Comparison of ENCODE assay signal across 8 mouse cellular contexts in the genomic region with DNA sequence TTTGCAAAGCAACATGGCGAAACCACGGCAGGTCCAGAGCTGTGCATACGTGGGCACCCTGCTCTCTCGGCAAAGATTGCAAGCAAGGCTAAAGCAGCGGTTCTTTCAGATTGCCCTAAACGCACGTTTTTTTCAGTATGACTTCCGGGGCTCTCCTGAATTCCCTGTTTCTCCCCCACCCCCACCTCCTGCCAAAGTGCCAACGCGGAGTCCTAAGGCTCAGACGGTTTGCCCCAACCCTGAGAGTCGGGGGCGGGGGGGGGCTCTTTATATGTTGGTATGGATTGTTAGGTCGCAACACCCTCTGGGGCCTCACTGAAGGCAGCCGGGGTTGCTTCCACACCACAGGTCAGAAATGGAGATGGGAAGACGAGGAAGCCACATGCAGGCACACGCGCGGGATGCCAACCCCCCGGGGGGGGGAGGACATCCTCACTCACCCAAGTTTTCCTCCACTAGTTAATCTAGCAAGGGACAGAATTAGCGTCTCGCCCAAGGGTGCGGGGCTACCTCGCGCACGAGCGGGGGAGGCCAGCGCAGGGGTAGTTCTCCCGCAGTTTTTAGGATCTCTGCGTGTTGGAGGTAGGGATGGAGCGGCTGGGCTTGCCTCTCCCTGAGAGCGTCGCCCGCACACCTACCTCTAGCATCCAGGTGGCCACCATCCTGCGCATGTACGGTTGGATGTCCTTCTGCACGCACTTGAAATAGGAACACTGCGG. TPM values are rescaled to one million over a fixed set of nuclear protein-coding genes. Genes with fewer than 3 reads are reported as not detected.
DNase-seq lines count a peak whose midpoint lies in the region.

No protein-coding gene starts in this region.

- peak; percentile 52 to 62 for DNase-seq in cerebellum, postnatal 14 days
- DNase-seq in cerebellum, adult 8-10 months = no peak
- peak; percentile 36 to 42 for DNase-seq in B cell, adult 2 months
- DNase-seq in embryo, embryonic 11 days = peak; percentile 63
- peak; percentile 55 to 59 for DNase-seq in heart, postnatal 10 days
- DNase-seq in liver = peak; percentile 19
- DNase-seq in neural tube, embryonic 10.5 days (ENCODE audit: extremely low spot score, low spot score) = peak; percentile 67
- DNase-seq in spleen, postnatal 14 days (ENCODE audit: low spot score in 2 of 2) = no peak

- intact Hi-C loops in heart, postnatal 10 days (cut with DNase I) = loop anchor here (2.0 to 5.0 kb wide), 2 partner anchors 227 to 297 kb away; a partner anchor contains a TSS

RNA-seq across cellular contexts. Expression of a gene that starts 1.9 kb away (rescaled TPM):
- 100 to 1,000 TPM; 270 to 328 TPM for total RNA-seq in heart, postnatal 10 days (2021)

RNA-seq across cellular contexts. Expression of a gene that starts 40.7 kb away (rescaled TPM):
- total RNA-seq in heart, postnatal 10 days (2021) = 10 to 100 TPM; 38.8 to 40.4 TPM

Comparison
In these comparisons a context has a peak if more than half of its experiments do, and no peak if none do; other contexts are left out.
1. DNase-seq: peak in cerebellum, postnatal 14 days (2 of 2), B cell, adult 2 months (2 of 2), embryo, embryonic 11 days (single experiment), heart, postnatal 10 days (2 of 2), liver (single experiment) and neural tube, embryonic 10.5 days (single experiment); none in cerebellum, adult 8-10 months (single experiment) and spleen, postnatal 14 days (0 of 2).